Mouse (Mus musculus): ENCODE measurements around the gene Plgrkt. TPM values are rescaled to one million over a fixed set of nuclear protein-coding genes. Genes with fewer than 3 reads are reported as not detected.

Gene Plgrkt
- total RNA-seq, 2 experiments from 2014 or later = 23.2 to 28.9 TPM

- intact Hi-C loops (cut with DNase I) = no loop called here
- no peak for DNase-seq (ENCODE audit: low spot score in 2 of 2)
These were observed 54.5 kb downstream of the Plgrkt start for GRCm38 (mm10) chr19:29312661-29313060.

- intact Hi-C loops (cut with DNase I) = no loop called here
- peak; percentile 30 to 72 for DNase-seq (ENCODE audit: low spot score in 2 of 2)
These were observed 55.4 kb downstream of the Plgrkt start for GRCm38 (mm10) chr19:29311791-29312190.

DNA sequence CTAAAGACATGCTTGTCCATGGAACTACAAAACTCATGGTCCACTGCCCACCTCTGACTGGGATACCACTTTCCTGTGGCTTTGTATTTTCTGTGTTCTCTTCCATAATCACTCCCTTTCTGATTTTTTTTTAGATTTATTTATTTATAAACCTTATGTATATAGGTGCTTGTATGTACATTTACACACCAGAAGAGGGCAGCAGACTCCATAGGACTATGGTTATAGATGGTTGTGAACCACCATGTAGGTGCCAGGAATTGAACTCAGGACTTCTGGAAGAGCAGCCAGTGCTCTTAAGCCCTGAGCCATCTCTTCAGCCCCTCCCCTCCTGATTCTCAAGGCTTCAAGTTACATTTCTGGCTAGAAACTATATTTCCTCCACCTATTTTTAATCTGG is 58.4 kb downstream of the Plgrkt start:
- no peak for DNase-seq (ENCODE audit: low spot score in 2 of 2)
- intact Hi-C loops (cut with DNase I) = loop anchor here (5.0 kb wide), 1 partner anchor 43 kb away; no protein-coding TSS in a partner anchor

- DNase-seq (ENCODE audit: low spot score in 2 of 2) = no peak
- intact Hi-C loops (cut with DNase I) = no loop called here
These were observed 65.1 kb downstream of the Plgrkt start for GRCm38 (mm10) chr19:29302119-29302518.

DNA sequence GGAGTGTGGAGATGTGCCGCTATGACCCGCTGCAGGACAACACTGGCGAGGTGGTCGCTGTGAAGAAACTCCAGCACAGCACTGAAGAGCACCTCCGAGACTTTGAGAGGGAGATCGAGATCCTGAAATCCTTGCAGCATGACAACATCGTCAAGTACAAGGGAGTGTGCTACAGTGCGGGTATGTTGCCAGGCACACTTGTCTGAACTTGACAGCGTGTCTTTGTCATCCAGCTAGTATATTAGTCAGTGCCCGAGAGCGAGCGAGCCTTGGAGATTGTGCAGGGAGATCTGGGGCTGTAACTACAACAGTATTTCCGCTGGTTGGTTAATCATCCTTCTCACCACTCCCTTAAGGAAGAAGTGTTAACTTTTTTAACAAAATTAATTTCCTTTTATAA is 66.3 kb downstream of the Plgrkt start:
- intact Hi-C loops (cut with DNase I) = no loop called here

More for the DNA sequence above, 66.3 kb downstream of the Plgrkt start:
- no peak for DNase-seq (ENCODE audit: low spot score in 2 of 2)

Other genes with a start within 250 kb of the Plgrkt start
- 10 to 100 TPM; 32.9 to 36.0 TPM for gene Jak2, start 115.6 kb downstream of the Plgrkt start, total RNA-seq (2021)
- under 1 TPM in 1 of 2 experiments, not detected in 1; 0.50 TPM for gene Insl6, start 42.0 kb downstream of the Plgrkt start, total RNA-seq (2021)
- under 1 TPM; 0.64 to 0.87 TPM for gene Rln1, start 32.7 kb downstream of the Plgrkt start, total RNA-seq (2021)
- under 1 TPM; 0.53 to 0.80 TPM for gene Cd274, start 65 bp upstream of the Plgrkt start, total RNA-seq (2021)
- gene Pdcd1lg2, start 43.5 kb upstream of the Plgrkt start, total RNA-seq (2021) = under 1 TPM in 1 of 2 experiments, not detected in 1; 0.21 TPM
- gene Ric1, start 154.9 kb upstream of the Plgrkt start, total RNA-seq (2021) = 10 to 100 TPM; 36.6 to 37.1 TPM

All from left cerebral cortex, postnatal 25 days (tissue).